Mouse (Mus musculus) layer of hippocampus, postnatal 14 days (tissue): ENCODE measurements around the gene Atp8a2. TPM values are rescaled to one million over a fixed set of nuclear protein-coding genes. Genes with fewer than 3 reads are reported as not detected.
"Not testable (repeated sequence)": the region's sequence is repeated elsewhere in the genome, so short reads cannot be mapped to it uniquely, and the experiment has no call there.

Experiments
- DNase-seq, 2 experiments: peaks; one replicate each; pipeline ENCODE4 v3.0.0; 2021 to 2022; ENCODE audit warnings: low spot score in 2 of 2, mixed read lengths in 1 of 2
- total RNA-seq, 2 experiments: library from RNA; stranded (reverse); gene quantifications; 2 replicates each; pipeline ENCODE4 v1.2.3; 2021

Gene Atp8a2
- total RNA-seq, 2 experiments from 2014 or later, result 51.4 to 61.8 TPM

GRCm38 (mm10) chr14:59721356-59721755 lies 475.6 kb downstream of the Atp8a2 start:
- peak in 1 of 2 experiments; percentile 54 for DNase-seq

GRCm38 (mm10) chr14:59720386-59720785 lies 476.6 kb downstream of the Atp8a2 start:
- peak in 1 of 2 experiments; percentile 45 for DNase-seq

- DNase-seq, result not testable (repeated sequence)
Measured at GRCm38 (mm10) chr14:59716443-59717085, 480.4 kb downstream of the Atp8a2 start.

- peak in 1 of 2 experiments; percentile 72 for DNase-seq
Measured at GRCm38 (mm10) chr14:59715695-59716442, 481.1 kb downstream of the Atp8a2 start.

GRCm38 (mm10) chr14:59709505-59710335 lies 487.3 kb downstream of the Atp8a2 start:
- DNase-seq, result no peak

- DNase-seq, result no peak
Measured at GRCm38 (mm10) chr14:59708009-59708408, 489.0 kb downstream of the Atp8a2 start.

- DNase-seq, result no peak
Measured at GRCm38 (mm10) chr14:59705326-59706058, 491.5 kb downstream of the Atp8a2 start.

GRCm38 (mm10) chr14:59701492-59701891 lies 495.5 kb downstream of the Atp8a2 start:
- DNase-seq, result no peak

GRCm38 (mm10) chr14:59695160-59695559 lies 501.8 kb downstream of the Atp8a2 start:
- DNase-seq, result no peak

- DNase-seq, result no peak
Measured at GRCm38 (mm10) chr14:59692164-59692563, 504.8 kb downstream of the Atp8a2 start.

GRCm38 (mm10) chr14:59691402-59691801 lies 505.6 kb downstream of the Atp8a2 start:
- no peak for DNase-seq

- DNase-seq, result no peak
Measured at GRCm38 (mm10) chr14:59690954-59691353, 506.0 kb downstream of the Atp8a2 start.

- no peak for DNase-seq
Measured at GRCm38 (mm10) chr14:59689596-59689995, 507.4 kb downstream of the Atp8a2 start.

GRCm38 (mm10) chr14:59686229-59686628 lies 510.8 kb downstream of the Atp8a2 start:
- DNase-seq, result no peak

GRCm38 (mm10) chr14:59685343-59685742 lies 511.6 kb downstream of the Atp8a2 start:
- no peak for DNase-seq

- no peak for DNase-seq
Measured at GRCm38 (mm10) chr14:59681906-59682305, 515.1 kb downstream of the Atp8a2 start.

- no peak for DNase-seq
Measured at GRCm38 (mm10) chr14:59677598-59678003, 519.4 kb downstream of the Atp8a2 start.

- DNase-seq, result no peak
Measured at GRCm38 (mm10) chr14:59675330-59675729, 521.6 kb downstream of the Atp8a2 start.

- no peak for DNase-seq
Measured at GRCm38 (mm10) chr14:59674556-59674955, 522.4 kb downstream of the Atp8a2 start.

- DNase-seq, result peak in 1 of 2 experiments; percentile 26
Measured at GRCm38 (mm10) chr14:59672893-59673515, 524.0 kb downstream of the Atp8a2 start.
